Mouse (Mus musculus) left cerebral cortex, postnatal 25 days (tissue): ENCODE measurements around the gene H2-Ob. TPM values are rescaled to one million over a fixed set of nuclear protein-coding genes. Genes with fewer than 3 reads are reported as not detected.

ENCODE experiments used
- DNase-seq, 2 experiments: peaks; one replicate each; pipeline ENCODE4 v3.0.0; 2022; ENCODE audit warnings: low spot score in 2 of 2, mixed read lengths in 1 of 2
- intact Hi-C: fragments of 180-260 bp; cut with DNase I; formaldehyde crosslinking; loops from one replicate; pipeline ENCODE4 v1.15.1; 2025
- total RNA-seq, 2 experiments: library from RNA; stranded (reverse); gene quantifications; 2 replicates each; pipeline ENCODE4 v1.2.3; 2021

H2-Ob gene
- total RNA-seq, 2 experiments from 2014 or later = 0.23 TPM; not detected in 1

DNA sequence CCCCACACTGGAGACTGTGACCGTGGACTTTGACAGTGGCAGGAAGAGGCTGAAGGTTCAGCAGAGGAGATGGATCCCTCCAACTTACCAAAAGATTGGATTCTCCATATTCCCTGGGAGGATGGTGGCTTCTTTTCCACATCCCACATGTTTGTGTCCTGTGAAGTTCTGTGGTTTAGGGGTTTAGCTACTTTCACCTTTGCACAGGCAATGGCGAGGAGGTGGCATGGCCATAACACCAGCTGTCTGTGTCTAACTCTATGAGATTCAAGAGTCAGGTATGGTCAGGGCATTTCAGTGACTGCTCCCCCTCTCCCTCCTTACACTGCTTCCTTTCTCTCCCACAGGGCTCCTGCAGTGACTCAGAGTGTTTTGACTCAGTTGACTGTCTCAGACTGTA lies 30.0 kb downstream of the H2-Ob start:
- intact Hi-C loops = no loop called here
- DNase-seq = no peak

DNA sequence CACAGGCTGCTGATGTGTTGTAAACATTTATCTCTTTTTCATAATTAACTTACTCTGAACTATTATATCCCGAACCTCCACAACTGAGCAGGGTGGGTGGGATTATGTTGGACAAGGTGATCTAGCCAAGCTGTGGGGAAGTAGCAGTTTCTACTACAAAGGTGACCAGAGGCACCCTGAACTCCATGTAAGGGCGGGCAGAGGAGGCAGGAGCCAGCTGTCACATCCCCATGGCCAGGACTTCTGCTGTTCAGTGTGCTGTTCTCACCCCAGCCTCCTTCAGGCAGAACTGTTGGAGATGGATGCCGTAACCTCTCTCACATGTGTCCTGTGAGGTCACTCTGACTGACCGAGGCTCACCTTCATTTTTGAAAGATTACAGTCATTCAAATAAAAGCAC lies 31.1 kb downstream of the H2-Ob start:
- no peak for DNase-seq
- intact Hi-C loops = no loop called here

DNA sequence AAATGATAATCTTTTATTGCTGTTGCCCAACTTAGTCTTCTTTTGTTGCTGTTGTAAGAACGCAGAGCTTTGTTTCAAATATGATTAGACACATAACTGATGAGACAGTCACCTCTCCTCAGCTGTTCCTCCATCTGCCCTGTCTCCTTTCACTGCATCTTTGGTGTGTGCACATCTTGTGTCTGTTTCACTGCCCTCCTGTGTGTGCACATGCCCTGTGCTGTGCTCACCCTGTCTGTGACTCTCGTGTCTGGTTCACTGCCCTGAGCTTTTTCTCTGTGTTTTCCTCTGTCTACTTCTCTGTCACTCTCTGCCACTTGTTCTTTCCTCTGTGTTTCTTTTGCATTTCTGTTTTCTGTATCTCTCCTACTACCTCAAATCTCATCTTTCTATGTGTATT lies 31.5 kb downstream of the H2-Ob start:
- no peak for DNase-seq
- intact Hi-C loops = no loop called here

- intact Hi-C loops = no loop called here
- no peak for DNase-seq
These were observed 32.2 kb downstream of the H2-Ob start for GRCm38 (mm10) chr17:34270940-34271339.

DNA sequence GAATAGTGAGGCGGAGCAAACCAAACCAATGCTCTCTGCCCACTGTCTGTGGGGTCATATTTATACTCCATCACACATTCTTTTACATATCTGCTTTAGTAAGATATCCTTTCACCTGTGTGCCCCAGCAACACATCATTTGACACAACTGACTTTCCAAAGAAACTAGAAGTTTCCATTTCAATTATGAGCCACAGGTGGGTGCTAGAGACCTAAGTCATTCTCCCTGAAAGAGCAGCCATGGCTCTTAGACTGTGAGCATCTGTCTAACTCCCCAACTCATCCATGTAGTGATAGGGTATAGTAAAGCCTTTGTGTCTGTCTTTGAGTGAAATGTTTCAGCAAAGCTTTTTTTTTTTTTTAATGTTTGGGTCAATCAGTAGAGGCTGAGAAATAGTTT lies 33.4 kb downstream of the H2-Ob start:
- intact Hi-C loops = no loop called here
- no peak for DNase-seq

GRCm38 (mm10) chr17:34280499-34281038 lies 41.9 kb downstream of the H2-Ob start:
- intact Hi-C loops = no loop called here
- DNase-seq = no peak

DNA sequence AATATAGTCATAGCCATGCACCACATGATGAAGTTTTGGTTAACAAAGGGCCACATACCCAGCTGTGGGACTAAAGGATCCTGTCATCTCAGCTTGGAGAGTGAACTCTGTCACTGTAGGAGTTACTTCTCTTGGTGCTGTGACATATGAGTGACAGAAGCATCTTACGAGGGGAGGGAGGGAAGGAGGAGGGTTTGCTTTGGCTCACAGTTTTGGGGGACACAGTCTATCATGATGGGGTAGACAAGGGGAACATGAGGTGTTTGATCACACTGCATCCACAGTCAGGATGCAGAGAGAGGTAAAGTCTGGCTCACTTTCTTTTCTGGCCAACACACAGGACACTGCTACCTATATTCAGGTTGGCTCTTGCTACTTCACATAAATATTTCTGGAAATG lies 43.1 kb downstream of the H2-Ob start:
- DNase-seq = no peak
- intact Hi-C loops = no loop called here

DNA sequence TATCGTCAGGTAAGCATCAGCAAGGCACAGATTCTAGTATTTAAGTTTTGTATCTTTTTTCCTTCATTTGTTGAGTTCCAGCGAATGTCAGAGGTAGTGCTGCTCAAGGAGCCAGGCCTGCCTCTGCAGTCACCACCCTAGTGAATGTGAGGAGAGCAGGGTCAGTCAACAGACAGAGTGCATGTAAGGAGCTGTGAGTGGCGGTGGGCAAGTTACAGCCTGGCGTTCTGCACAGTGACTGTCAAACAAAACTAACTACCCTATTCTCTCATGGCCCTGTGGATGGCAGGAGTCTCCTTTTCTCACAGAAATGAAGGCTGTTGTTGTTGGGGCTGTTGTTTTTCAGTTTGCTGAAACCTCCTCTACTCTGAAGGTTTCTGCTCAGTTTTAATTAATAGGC lies 46.7 kb downstream of the H2-Ob start:
- DNase-seq = no peak
- intact Hi-C loops = no loop called here

GRCm38 (mm10) chr17:34285848-34286247 lies 47.1 kb downstream of the H2-Ob start:
- intact Hi-C loops = no loop called here
- DNase-seq = no peak

DNA sequence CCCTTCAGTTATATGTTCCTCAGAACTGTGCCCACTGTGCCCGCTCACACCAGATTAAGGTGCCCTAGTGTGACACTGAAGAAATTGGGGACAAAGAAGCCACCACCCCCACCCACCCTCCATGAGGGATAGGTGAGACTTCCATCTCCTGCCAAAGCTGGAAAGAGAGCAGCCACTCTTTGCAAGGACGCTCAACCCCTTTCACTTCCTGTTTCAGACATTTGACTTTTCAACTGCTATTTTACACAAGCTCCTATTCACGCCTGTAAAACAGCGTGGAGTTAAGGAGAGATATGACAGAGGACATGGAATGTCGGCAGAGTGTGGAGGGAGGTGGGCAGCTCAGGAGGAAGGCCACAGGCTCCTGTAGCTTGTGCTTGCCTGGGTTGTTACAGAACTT lies 47.8 kb downstream of the H2-Ob start:
- intact Hi-C loops = no loop called here
- DNase-seq = no peak

GRCm38 (mm10) chr17:34286999-34287398 lies 48.3 kb downstream of the H2-Ob start:
- no peak for DNase-seq
- intact Hi-C loops = no loop called here

- DNase-seq = peak; percentile 81 to 88
- intact Hi-C loops = no loop called here
These were observed 48.9 kb downstream of the H2-Ob start, which contains the start of gene H2-Aa for GRCm38 (mm10) chr17:34287648-34288047. Gene H2-Aa (minus strand): TSS chr17:34287823.

DNA sequence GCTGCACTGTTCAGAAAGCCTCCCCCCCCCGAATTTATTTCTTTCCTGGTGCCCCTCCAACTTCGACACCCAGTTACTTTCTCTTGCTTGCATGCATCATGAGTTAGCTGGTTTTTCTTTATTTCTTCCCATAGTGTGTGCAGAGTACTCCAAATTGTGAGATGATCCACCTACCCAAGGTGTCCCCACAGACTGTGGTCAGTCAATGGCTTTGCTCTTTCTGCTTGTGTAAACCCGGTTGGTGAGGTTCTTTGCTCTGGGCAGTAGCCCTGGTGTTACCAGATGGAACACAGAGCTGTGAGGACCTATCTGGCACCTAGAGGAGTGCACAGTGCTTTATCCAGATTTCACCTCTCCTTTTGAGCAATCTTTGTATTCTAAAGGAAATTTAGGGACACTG lies 49.4 kb downstream of the H2-Ob start:
- intact Hi-C loops = no loop called here
- DNase-seq = no peak

GRCm38 (mm10) chr17:34291609-34292008 lies 52.9 kb downstream of the H2-Ob start:
- intact Hi-C loops = no loop called here
- peak; percentile 82 to 83 for DNase-seq

GRCm38 (mm10) chr17:34292570-34292969 lies 53.9 kb downstream of the H2-Ob start:
- intact Hi-C loops = no loop called here
- no peak for DNase-seq

- intact Hi-C loops = no loop called here
- no peak for DNase-seq
These were observed 54.8 kb downstream of the H2-Ob start for GRCm38 (mm10) chr17:34293533-34293932.

- intact Hi-C loops = no loop called here
- no peak for DNase-seq
These were observed 55.5 kb downstream of the H2-Ob start for GRCm38 (mm10) chr17:34294249-34294648.

DNA sequence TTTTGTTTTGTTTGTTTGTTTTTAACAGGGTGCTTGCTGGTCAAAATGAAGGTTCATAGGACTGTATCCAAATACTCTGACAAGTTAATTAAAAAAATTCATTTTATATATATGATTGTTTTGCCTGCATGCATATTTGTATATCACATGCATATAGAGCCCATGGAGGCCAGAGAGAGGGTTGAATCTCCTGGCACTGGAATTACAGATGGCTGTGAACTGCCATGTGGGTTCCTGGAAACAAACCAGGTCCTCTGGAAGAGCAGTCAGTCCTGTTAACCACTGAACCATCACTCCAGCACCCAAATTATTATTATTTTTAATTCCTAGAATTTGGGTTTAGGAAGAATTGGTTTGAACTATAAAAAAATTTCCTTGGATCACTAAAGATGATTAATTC lies 56.6 kb downstream of the H2-Ob start:
- no peak for DNase-seq
- intact Hi-C loops = no loop called here

GRCm38 (mm10) chr17:34295891-34296794 lies 57.4 kb downstream of the H2-Ob start:
- DNase-seq = peak; percentile 66 to 84
- intact Hi-C loops = no loop called here

DNA sequence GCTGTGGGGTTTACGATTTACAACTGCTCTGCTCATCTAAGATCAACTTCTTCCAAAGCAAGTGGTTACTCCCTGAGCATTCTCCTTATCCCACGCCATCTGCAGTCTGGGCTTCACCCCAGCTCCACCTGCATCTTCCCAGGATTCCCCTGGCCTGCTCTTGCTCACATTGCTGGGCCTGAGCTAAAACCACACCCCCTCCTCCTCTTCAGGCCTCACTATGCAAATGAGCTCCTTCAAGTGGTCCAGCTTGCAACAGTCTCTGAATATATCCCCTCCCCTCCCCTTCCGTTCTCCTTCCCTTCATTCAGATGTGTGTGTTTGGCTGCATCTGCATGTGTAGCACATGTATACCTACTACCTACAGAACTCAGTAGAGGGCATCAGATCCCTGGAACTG lies 60.7 kb downstream of the H2-Ob start:
- DNase-seq = no peak
- intact Hi-C loops = no loop called here

DNA sequence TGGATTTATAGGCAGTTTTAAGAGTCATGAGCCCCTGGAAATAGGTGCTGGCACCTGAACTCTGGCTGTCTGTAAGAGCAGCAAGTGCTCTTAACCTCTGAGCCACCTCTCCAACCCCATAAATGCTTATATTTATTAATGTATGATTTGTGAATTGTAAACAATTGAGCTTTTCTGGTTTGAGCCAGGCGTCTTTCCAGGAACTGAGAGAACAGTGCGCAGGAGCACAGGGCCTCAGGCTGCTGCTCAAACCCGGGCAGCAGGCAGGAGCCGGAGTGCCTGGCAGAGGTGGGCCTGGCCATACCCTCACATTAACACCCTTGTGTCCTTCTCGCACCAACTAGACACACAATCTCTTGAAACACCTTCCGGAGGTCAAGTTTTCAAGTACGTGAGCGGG lies 61.4 kb downstream of the H2-Ob start:
- intact Hi-C loops = no loop called here
- DNase-seq = no peak
